Mouse (Mus musculus) ES-Bruce4 (cell line): Measurements from ENCODE around the gene Ankrd11.

Source experiments
- CTCF ChIP-seq: IDR thresholded peaks from one replicate; pipeline ENCODE4 v1.8.1; 2011; ENCODE audit warnings: low read depth, low read length
- POLR2A ChIP-seq: IDR thresholded peaks from one replicate; pipeline ENCODE4 v1.8.1; 2011; ENCODE audit warnings: low read length; ENCODE audit not compliant: insufficient read depth

GRCm38 (mm10) chr8:123038351-123038750 lies 3.7 kb downstream of the Ankrd11 start:
- TF ChIP-seq POLR2A = no peak
- no peak for TF ChIP-seq CTCF
